In the genomic region with DNA sequence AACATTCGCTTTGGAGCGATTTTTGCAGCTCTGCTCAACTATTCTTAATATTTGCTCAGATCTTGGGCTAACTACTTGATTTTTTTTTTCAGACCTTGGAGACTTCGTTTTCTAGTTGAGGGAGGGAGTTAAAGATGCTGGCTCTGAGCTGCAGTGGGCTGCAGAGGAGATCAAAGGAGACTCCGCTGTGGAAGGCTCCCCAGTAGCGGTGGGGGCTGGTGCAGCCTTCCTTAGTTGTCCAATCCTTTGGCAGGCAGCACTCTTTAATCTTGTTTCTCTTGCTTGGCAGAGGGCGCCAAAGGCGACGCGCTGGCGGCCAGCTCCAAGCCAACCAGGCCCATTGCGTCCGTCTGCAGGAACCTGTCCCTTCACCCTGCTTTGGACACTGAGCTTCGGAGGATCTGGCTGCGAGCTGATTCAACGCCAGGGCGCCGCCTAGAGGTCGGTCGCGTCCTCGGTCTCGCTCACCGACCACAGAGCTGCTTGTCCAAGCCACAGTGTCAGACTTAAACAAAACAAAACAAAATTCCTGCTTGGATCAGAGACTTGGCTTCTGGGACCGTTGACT, we compare ENCODE assay signal across 9 mouse cellular contexts. TPM values are rescaled to one million over a fixed set of nuclear protein-coding genes. Genes with fewer than 3 reads are reported as not detected.
DNase-seq lines count a peak whose midpoint lies in the region; ATAC-seq and TF ChIP-seq lines count a peak whose summit lies in the region.
"Had no signal": no experiment of that assay in that cellular context is flagged by ENCODE, and none has a peak within 500 bp of the region (broad histone marks: within the 10 kb centered on the region; RNA-seq: fewer than 3 reads in every experiment).

No protein-coding gene starts in this region.

- H3K4me2 ChIP-seq in heart, embryonic 15.5 days: no peak overlapping the region
- peak overlapping the region; percentile 48 for H3K4me2 ChIP-seq in kidney, embryonic 15.5 days
- H3K4me2 ChIP-seq: embryonic facial prominence, embryonic 12.5 days had no signal

- TF ChIP-seq CTCF in ES-Bruce4 (IDR thresholded peaks at IDR 0.05; ENCODE audit: low read depth, low read length): peak; percentile 98

- H3K27ac ChIP-seq in heart, embryonic 15.5 days: no peak overlapping the region
- no peak overlapping the region for H3K27ac ChIP-seq in heart, embryonic 10.5 days
- H3K27ac ChIP-seq in ES-Bruce4 (ENCODE audit: insufficient read depth, low read length): no peak overlapping the region
- peak overlapping the region; percentile 78 for H3K27ac ChIP-seq in kidney, embryonic 15.5 days
- H3K27ac ChIP-seq: embryonic facial prominence, embryonic 12.5 days had no signal

- no peak for DNase-seq in heart, embryonic 10.5 days (ENCODE audit: low spot score)
- peak; percentile 50 for DNase-seq in c-Kit-positive CD71-negative TER-119-negative erythroid progenitor cells, embryonic 14.5 days (ENCODE audit: low read depth)
- DNase-seq in urinary bladder, postnatal 14 days (ENCODE audit: low spot score): peak; percentile 83
- DNase-seq in right cerebral cortex, postnatal 10 days (ENCODE audit: low spot score in 2 of 2): no peak

- no peak for TF ChIP-seq POLR2A in ES-Bruce4 (IDR thresholded peaks at IDR 0.05; ENCODE audit: insufficient read depth, low read length)

- peaks cover 98% of the 10 kb centered on the region for H3K27me3 ChIP-seq in heart, embryonic 15.5 days
- peaks cover 100% of the 10 kb centered on the region for H3K27me3 ChIP-seq in heart, embryonic 10.5 days (ENCODE audit: insufficient read depth, poor library complexity, severe bottlenecking)
- H3K27me3 ChIP-seq in ES-Bruce4 (ENCODE audit: control insufficient read depth, insufficient read depth, low read length, poor library complexity, severe bottlenecking): peaks cover 14% of the 10 kb centered on the region
- H3K27me3 ChIP-seq in kidney, embryonic 15.5 days: peaks cover 13% of the 10 kb centered on the region; the same call in 1 of the 2 replicates
- H3K27me3 ChIP-seq in megakaryocyte, embryonic 14.5 days (replicated peaks): peaks cover 96% of the 10 kb centered on the region

- TF ChIP-seq EP300 in ES-Bruce4 (IDR thresholded peaks at IDR 0.05; ENCODE audit: insufficient read depth, low read depth, low read length): no peak

- 3% methylated on average over 24 of the region's 24 CpGs for WGBS in heart, embryonic 15.5 days
- under 1% methylated on average over 24 of the region's 24 CpGs for WGBS in heart, embryonic 10.5 days
- WGBS in kidney, embryonic 15.5 days: 5% methylated on average over 24 of the region's 24 CpGs

- H3K4me3 ChIP-seq in heart, embryonic 15.5 days: no peak overlapping the region
- H3K4me3 ChIP-seq in heart, embryonic 10.5 days: no peak overlapping the region
- H3K4me3 ChIP-seq in ES-Bruce4 (ENCODE audit: low read depth, low read length): no peak overlapping the region
- peak overlapping the region; percentile 21 for H3K4me3 ChIP-seq in kidney, embryonic 15.5 days (replicated peaks)
- peak overlapping the region; percentile 5 for H3K4me3 ChIP-seq in megakaryocyte, embryonic 14.5 days (replicated peaks)
- H3K4me3 ChIP-seq: embryonic facial prominence, embryonic 12.5 days had no signal

- 0 out of 2 replicates have a peak, but pooled peaks cover 3% of the 10 kb centered on the region for H3K4me1 ChIP-seq in heart, embryonic 15.5 days (replicated peaks)
- H3K4me1 ChIP-seq in heart, embryonic 10.5 days: peaks cover 5% of the 10 kb centered on the region
- no peaks in the 10 kb centered on the region for H3K4me1 ChIP-seq in ES-Bruce4 (ENCODE audit: control insufficient read depth, insufficient read depth, low read length)
- peaks cover 99% of the 10 kb centered on the region for H3K4me1 ChIP-seq in kidney, embryonic 15.5 days
- peaks cover 9% of the 10 kb centered on the region for H3K4me1 ChIP-seq in megakaryocyte, embryonic 14.5 days
- H3K4me1 ChIP-seq: embryonic facial prominence, embryonic 12.5 days had no signal

- 0 out of 2 replicates have a peak, but pooled peaks have one; percentile 27 for ATAC-seq in heart, embryonic 15.5 days (replicated peaks; ENCODE audit: insufficient number of reproducible peaks, insufficient read depth, low FRiP score, low read depth)
- ATAC-seq in kidney, embryonic 15.5 days (replicated peaks; ENCODE audit: low FRiP score): peak; percentile 68

- H3K36me3 ChIP-seq in heart, embryonic 15.5 days: no peaks in the 10 kb centered on the region
- no peaks in the 10 kb centered on the region for H3K36me3 ChIP-seq in heart, embryonic 10.5 days
- H3K36me3 ChIP-seq in ES-Bruce4 (ENCODE audit: control insufficient read depth, insufficient read depth, low read length, poor library complexity, severe bottlenecking): peaks cover 13% of the 10 kb centered on the region
- H3K36me3 ChIP-seq in kidney, embryonic 15.5 days: peaks cover 28% of the 10 kb centered on the region
- no peaks in the 10 kb centered on the region for H3K36me3 ChIP-seq in megakaryocyte, embryonic 14.5 days (replicated peaks; ENCODE audit: low read length)
- H3K36me3 ChIP-seq: embryonic facial prominence, embryonic 12.5 days had no signal

- H3K9me3 ChIP-seq in heart, embryonic 15.5 days (replicated peaks): no peaks in the 10 kb centered on the region
- no peaks in the 10 kb centered on the region for H3K9me3 ChIP-seq in heart, embryonic 10.5 days
- no peaks in the 10 kb centered on the region for H3K9me3 ChIP-seq in ES-Bruce4 (replicated peaks; ENCODE audit: control insufficient read depth, insufficient read depth, low read length, poor library complexity, severe bottlenecking)
- H3K9me3 ChIP-seq in kidney, embryonic 15.5 days (replicated peaks): no peaks in the 10 kb centered on the region
- H3K9me3 ChIP-seq in megakaryocyte, embryonic 14.5 days: no peaks in the 10 kb centered on the region
- H3K9me3 ChIP-seq: embryonic facial prominence, embryonic 12.5 days had no signal

- H3K9ac ChIP-seq in heart, embryonic 15.5 days: no peak overlapping the region
- H3K9ac ChIP-seq in ES-Bruce4 (ENCODE audit: low read depth, poor library complexity, severe bottlenecking): no peak overlapping the region
- no peak overlapping the region for H3K9ac ChIP-seq in kidney, embryonic 15.5 days
- H3K9ac ChIP-seq: embryonic facial prominence, embryonic 12.5 days had no signal

RNA-seq across cellular contexts. Expression of a gene that starts 9.8 kb away (rescaled TPM):
- polyA plus RNA-seq in heart, embryonic 15.5 days (2015; fragmentation: Nextera tagmentation; extraction: Ambion mirVana): 0.06 TPM in 1 of 2 replicates, not detected in the other
- 0.75 TPM in 1 of 2 replicates, not detected in the other for polyA plus RNA-seq in heart, embryonic 10.5 days (2016; fragmentation: Nextera tagmentation; extraction: Ambion mirVana)
- 1.5 and 1.6 TPM in 2 replicates for polyA plus RNA-seq in ES-Bruce4 (2011; ENCODE audit: insufficient read depth, insufficient read length, low read depth, missing spikeins)
- 22.3 and 27.2 TPM in 2 replicates for polyA plus RNA-seq in kidney, embryonic 15.5 days (2015; fragmentation: Nextera tagmentation; extraction: Ambion mirVana)
- polyA plus RNA-seq in megakaryocyte, embryonic 14.5 days (2012; ENCODE audit: insufficient read depth, low replicate concordance): 0.09 TPM in 1 of 2 replicates, not detected in the other

RNA-seq across cellular contexts. Expression of a gene that starts 20.3 kb away (rescaled TPM):
- polyA plus RNA-seq in heart, embryonic 15.5 days (2015; fragmentation: Nextera tagmentation; extraction: Ambion mirVana): 0.08 TPM in 1 of 2 replicates, not detected in the other
- 0.30 TPM in 1 of 2 replicates, not detected in the other for polyA plus RNA-seq in heart, embryonic 10.5 days (2016; fragmentation: Nextera tagmentation; extraction: Ambion mirVana)
- 0.48 TPM in 1 of 2 replicates, not detected in the other for polyA plus RNA-seq in ES-Bruce4 (2011; ENCODE audit: insufficient read depth, insufficient read length, low read depth, missing spikeins)
- 8.9 and 9.8 TPM in 2 replicates for polyA plus RNA-seq in kidney, embryonic 15.5 days (2015; fragmentation: Nextera tagmentation; extraction: Ambion mirVana)
- polyA plus RNA-seq in megakaryocyte, embryonic 14.5 days (2012; ENCODE audit: insufficient read depth, low replicate concordance): not detected in 2 replicates
- polyA plus RNA-seq: embryonic facial prominence, embryonic 12.5 days had no signal

RNA-seq across cellular contexts. Expression of a gene that starts 25.0 kb away (rescaled TPM):
- polyA plus RNA-seq in heart, embryonic 15.5 days (2015; fragmentation: Nextera tagmentation; extraction: Ambion mirVana): 0.25 and 0.32 TPM in 2 replicates
- 0.11 and 1.3 TPM in 2 replicates for polyA plus RNA-seq in heart, embryonic 10.5 days (2016; fragmentation: Nextera tagmentation; extraction: Ambion mirVana)
- not detected in 2 replicates for polyA plus RNA-seq in ES-Bruce4 (2011; ENCODE audit: insufficient read depth, insufficient read length, low read depth, missing spikeins)
- polyA plus RNA-seq in kidney, embryonic 15.5 days (2015; fragmentation: Nextera tagmentation; extraction: Ambion mirVana): 58.5 and 62.7 TPM in 2 replicates
- not detected in 2 replicates for polyA plus RNA-seq in megakaryocyte, embryonic 14.5 days (2012; ENCODE audit: insufficient read depth, low replicate concordance)
- polyA plus RNA-seq: embryonic facial prominence, embryonic 12.5 days had no signal

RNA-seq across cellular contexts. Expression of a gene that starts 30.9 kb away (rescaled TPM):
- polyA plus RNA-seq in heart, embryonic 15.5 days (2015; fragmentation: Nextera tagmentation; extraction: Ambion mirVana): 0.49 and 1.2 TPM in 2 replicates
- polyA plus RNA-seq in heart, embryonic 10.5 days (2016; fragmentation: Nextera tagmentation; extraction: Ambion mirVana): 0.42 and 2.2 TPM in 2 replicates
- not detected in 2 replicates for polyA plus RNA-seq in ES-Bruce4 (2011; ENCODE audit: insufficient read depth, insufficient read length, low read depth, missing spikeins)
- 47.1 and 49.1 TPM in 2 replicates for polyA plus RNA-seq in kidney, embryonic 15.5 days (2015; fragmentation: Nextera tagmentation; extraction: Ambion mirVana)
- polyA plus RNA-seq in megakaryocyte, embryonic 14.5 days (2012; ENCODE audit: insufficient read depth, low replicate concordance): not detected in 2 replicates
- polyA plus RNA-seq: embryonic facial prominence, embryonic 12.5 days had no signal

RNA-seq across cellular contexts. Expression of a gene that starts 41.7 kb away (rescaled TPM):
- polyA plus RNA-seq in heart, embryonic 15.5 days (2015; fragmentation: Nextera tagmentation; extraction: Ambion mirVana): 1.4 and 3.3 TPM in 2 replicates
- polyA plus RNA-seq in heart, embryonic 10.5 days (2016; fragmentation: Nextera tagmentation; extraction: Ambion mirVana): 1.0 and 5.2 TPM in 2 replicates
- polyA plus RNA-seq in ES-Bruce4 (2011; ENCODE audit: insufficient read depth, insufficient read length, low read depth, missing spikeins): not detected in 2 replicates
- 18.8 and 20.2 TPM in 2 replicates for polyA plus RNA-seq in kidney, embryonic 15.5 days (2015; fragmentation: Nextera tagmentation; extraction: Ambion mirVana)
- polyA plus RNA-seq in megakaryocyte, embryonic 14.5 days (2012; ENCODE audit: insufficient read depth, low replicate concordance): not detected in 2 replicates

Comparison
In these comparisons a context has a peak if more than half of its experiments do, and no peak if none do; other contexts are left out.
1. H3K4me3 ChIP-seq: peak in kidney, embryonic 15.5 days (single experiment) and megakaryocyte, embryonic 14.5 days (single experiment); none in heart, embryonic 15.5 days (single experiment), heart, embryonic 10.5 days (single experiment) and ES-Bruce4 (single experiment).
2. DNase-seq: peak in c-Kit-positive CD71-negative TER-119-negative erythroid progenitor cells, embryonic 14.5 days (single experiment) and urinary bladder, postnatal 14 days (single experiment); none in heart, embryonic 10.5 days (single experiment) and right cerebral cortex, postnatal 10 days (0 of 2).
3. RNA of a gene that starts 25.0 kb away (polyA plus RNA-seq): 58.5 to 62.7 TPM in kidney, embryonic 15.5 days; 0.11 to 1.3 TPM in heart, embryonic 10.5 days, not detected in ES-Bruce4, 0.25 to 0.32 TPM in heart, embryonic 15.5 days and not detected in megakaryocyte, embryonic 14.5 days; every median in the first group is over 10 times any median in the second.